Mouse (Mus musculus) forebrain, embryonic 15.5 days (tissue): ENCODE data around the gene Sema3g. TPM values are rescaled to one million over a fixed set of nuclear protein-coding genes. Genes with fewer than 3 reads are reported as not detected.

Experiments used
- ATAC-seq: fragments of 200-750 bp; cut with Nextera tagmentation; replicated peaks from 2 replicates; pipeline ENCODE4 v1.8.0; 2017; ENCODE audit warnings: mild to moderate bottlenecking, moderate TSS enrichment, moderate library complexity
- H3K27ac ChIP-seq: fragments of 300-500 bp; sonication (generic); replicated peaks from 2 replicates; pipeline ENCODE4 v1.5.1; 2015; ENCODE audit warnings: mild to moderate bottlenecking, inconsistent platforms
- H3K27me3 ChIP-seq: fragments of 300-500 bp; sonication (generic); 2 replicates; pipeline ENCODE4 v1.6.1; 2015; ENCODE audit warnings: inconsistent platforms
- H3K36me3 ChIP-seq: fragments of 300-500 bp; sonication (generic); 2 replicates; pipeline ENCODE4 v1.6.1; 2015; ENCODE audit warnings: mild to moderate bottlenecking, inconsistent platforms
- H3K4me1 ChIP-seq: fragments of 300-500 bp; sonication (generic); 2 replicates; pipeline ENCODE4 v1.6.1; 2015; ENCODE audit warnings: inconsistent platforms
- H3K4me2 ChIP-seq: fragments of 300-500 bp; sonication (generic); replicated peaks from 2 replicates; pipeline ENCODE4 v1.6.1; 2015; ENCODE audit warnings: mild to moderate bottlenecking, inconsistent platforms
- H3K4me3 ChIP-seq: fragments of 300-500 bp; sonication (generic); 2 replicates; pipeline ENCODE4 v1.5.1; 2015; ENCODE audit warnings: mild to moderate bottlenecking, inconsistent platforms
- H3K9ac ChIP-seq: fragments of 300-500 bp; sonication (generic); replicated peaks from 2 replicates; pipeline ENCODE4 v1.6.1; 2015; ENCODE audit warnings: mild to moderate bottlenecking, inconsistent platforms
- H3K9me3 ChIP-seq: fragments of 300-500 bp; sonication (generic); 2 replicates; pipeline ENCODE4 v1.6.1; 2016; ENCODE audit warnings: inconsistent platforms
- WGBS: fragments of 180-500 bp; shearing (Covaris S2); methylation state at CpG from one replicate; pipeline ENCODE4 v1.1.7; 2015; ENCODE audit warnings: mixed read lengths; 5-methylcytosine and 5-hydroxymethylcytosine counted together
- polyA plus RNA-seq: library from polyadenylated mRNA; unstranded; fragments of >200 nt; fragmentation: Nextera tagmentation; extraction: Ambion mirVana; gene quantifications from 2 replicates; pipeline ENCODE4 v1.2.1, GENCODE M21; 2015

Gene Sema3g
- polyA plus RNA-seq, 1 experiment from 2014 or later = 0.53 TPM

DNA sequence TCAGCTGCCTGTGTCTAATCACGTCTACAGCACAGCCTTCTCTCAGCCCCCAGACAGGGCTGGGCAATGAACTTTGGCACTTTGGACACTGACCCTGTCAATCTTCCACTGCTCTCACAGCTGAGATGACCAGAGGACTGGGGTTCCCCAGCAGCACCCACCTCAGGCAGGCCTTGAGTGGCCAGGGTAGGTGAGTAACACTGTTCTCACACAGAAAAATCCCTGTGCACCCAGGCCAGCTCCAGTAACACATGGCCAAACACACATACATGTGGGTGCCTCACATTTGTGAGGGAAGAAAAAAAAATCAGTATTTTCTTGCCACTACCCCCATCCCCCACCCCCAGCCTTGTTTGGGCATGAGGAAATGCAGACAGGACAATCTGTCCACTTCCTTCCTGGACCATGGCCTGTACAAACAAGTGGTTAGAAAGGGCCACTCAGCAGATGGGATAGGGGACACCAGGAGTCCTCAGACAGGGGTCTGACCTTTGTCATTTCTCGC, 34.8 kb upstream of the Sema3g start:
- Histone ChIP-seq H3K9ac (no peak overlapping the region), H3K9me3 (no peaks in the 10 kb centered on the region), H3K27ac (no peak overlapping the region), H3K4me3 (no peak overlapping the region), H3K27me3 (no peaks in the 10 kb centered on the region), H3K4me1 (no peaks in the 10 kb centered on the region), H3K4me2 (no peak overlapping the region), H3K36me3 (peaks cover 95% of the 10 kb centered on the region)
- 84% methylated on average over 2 of the region's 2 CpGs for whole genome bisulfite sequencing
- no peak for ATAC-seq

DNA sequence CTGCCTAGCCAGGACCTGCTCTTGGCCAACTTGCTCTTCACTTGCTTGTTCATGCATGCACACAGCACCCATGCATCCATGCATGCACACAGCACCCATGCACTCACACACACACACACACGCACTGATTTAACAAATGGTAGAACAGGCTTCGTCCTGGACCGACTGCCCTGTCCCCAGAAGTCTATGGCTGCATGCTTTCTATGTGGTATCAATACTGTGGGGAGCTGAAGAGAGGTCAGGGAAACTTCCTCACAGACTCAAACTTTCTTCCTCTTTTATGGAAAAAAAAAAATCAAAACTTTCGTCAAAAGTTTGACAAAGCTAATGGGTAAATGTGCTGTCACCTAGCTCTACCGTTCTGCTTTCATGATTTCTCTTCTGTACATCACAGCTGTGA, 34.1 kb upstream of the Sema3g start:
- Histone ChIP-seq H3K4me3 (no peak overlapping the region), H3K27me3 (no peaks in the 10 kb centered on the region), H3K4me1 (no peaks in the 10 kb centered on the region), H3K9me3 (no peaks in the 10 kb centered on the region), H3K4me2 (no peak overlapping the region), H3K27ac (no peak overlapping the region), H3K9ac (no peak overlapping the region), H3K36me3 (peaks cover 97% of the 10 kb centered on the region)
- no peak for ATAC-seq
- WGBS = 94% methylated on average over 5 of the region's 5 CpGs

DNA sequence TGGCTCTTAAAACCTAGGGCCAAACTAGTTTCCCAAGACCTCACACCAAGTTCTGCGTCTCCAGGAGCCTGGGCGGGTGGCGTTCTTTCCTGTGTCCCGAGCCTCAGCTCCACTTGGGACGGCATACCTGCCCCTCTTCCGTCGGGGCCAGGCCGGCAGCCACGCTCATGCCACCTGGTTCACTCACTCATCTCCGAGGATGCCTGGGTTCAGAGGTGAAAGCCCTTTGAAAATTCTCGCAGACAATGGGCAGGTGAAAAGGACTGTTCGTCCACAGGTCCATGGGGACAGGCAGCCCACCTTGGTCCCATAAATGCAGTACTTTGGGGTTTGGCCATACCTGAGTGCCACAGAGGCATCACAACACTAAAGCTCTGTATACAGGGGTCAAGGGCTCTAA, 33.5 kb upstream of the Sema3g start:
- ATAC-seq = no peak
- Histone ChIP-seq H3K27me3 (no peaks in the 10 kb centered on the region), H3K9ac (no peak overlapping the region), H3K27ac (no peak overlapping the region), H3K9me3 (no peaks in the 10 kb centered on the region), H3K4me3 (no peak overlapping the region), H3K4me2 (no peak overlapping the region), H3K36me3 (peaks cover 97% of the 10 kb centered on the region), H3K4me1 (no peaks in the 10 kb centered on the region)
- 95% methylated on average over 12 of the region's 12 CpGs for WGBS

DNA sequence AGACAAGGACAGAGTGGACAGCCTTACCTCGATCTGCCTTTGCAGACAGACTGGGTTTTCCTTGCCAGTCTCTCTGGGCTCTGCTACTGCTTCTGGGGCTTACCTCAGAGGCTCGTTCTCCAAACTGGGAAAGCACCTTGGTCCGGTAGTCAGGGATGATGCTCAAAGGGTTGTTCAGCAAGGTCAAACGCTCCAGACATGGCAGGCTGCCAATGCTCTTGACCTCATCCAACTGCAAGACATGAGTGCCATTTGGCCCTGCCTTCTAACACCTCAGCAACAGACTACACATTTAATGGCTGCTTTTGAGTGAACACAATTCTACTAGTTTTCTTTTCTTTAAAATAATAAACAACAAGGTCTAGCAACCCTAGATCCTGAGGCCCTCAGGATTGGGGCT, 31.0 kb upstream of the Sema3g start:
- H3K9ac ChIP-seq = no peak overlapping the region
- no peaks in the 10 kb centered on the region for H3K4me1 ChIP-seq
- ATAC-seq = no peak
- no peak overlapping the region for H3K4me3 ChIP-seq
- H3K27me3 ChIP-seq = no peaks in the 10 kb centered on the region
- H3K36me3 ChIP-seq = peaks cover 99% of the 10 kb centered on the region
- no peaks in the 10 kb centered on the region for H3K9me3 ChIP-seq
- no peak overlapping the region for H3K4me2 ChIP-seq
- 87% methylated on average over 4 of the region's 4 CpGs for WGBS
- no peak overlapping the region for H3K27ac ChIP-seq

DNA sequence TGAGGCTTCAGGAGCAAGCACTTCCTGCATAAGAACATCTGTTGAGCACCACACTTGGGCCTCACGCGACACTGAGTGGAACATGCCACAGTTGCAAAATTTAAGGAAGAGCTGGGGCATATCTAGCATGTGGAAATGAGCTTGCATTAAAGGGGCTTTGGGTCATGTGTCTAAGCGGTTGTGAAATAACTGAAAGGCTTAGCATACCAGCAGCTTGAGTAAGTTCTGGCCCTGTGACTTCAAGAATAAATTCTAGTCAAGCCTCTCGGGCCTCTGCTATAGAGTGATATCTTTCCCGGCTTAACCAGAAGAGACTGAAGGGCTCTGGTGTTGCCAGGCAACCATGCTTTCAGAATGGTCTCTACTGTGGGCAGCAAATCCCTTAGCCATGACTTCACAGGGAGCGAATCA, 28.9 kb upstream of the Sema3g start:
- Histone ChIP-seq H3K27ac (no peak overlapping the region), H3K36me3 (peaks cover 96% of the 10 kb centered on the region)
- no peak for ATAC-seq

DNA sequence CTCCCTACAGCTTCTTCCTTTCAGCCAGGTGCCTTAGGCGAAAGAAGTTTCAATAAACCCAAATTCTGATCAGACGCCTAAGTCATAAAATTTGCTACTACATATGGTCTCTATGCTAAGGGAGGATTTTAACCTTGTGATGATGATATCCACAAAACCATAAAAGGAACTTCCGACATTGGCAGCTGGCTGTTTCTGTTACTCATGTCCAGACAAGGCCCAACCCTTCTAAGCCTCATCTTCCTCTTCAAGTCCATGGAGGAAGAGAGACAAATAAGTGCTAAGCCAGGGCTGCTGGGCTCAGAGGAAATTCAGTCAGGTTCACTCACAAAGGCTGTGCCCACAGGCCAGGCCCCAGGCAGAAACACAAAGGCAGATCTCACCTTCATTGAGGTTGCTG, 28.3 kb upstream of the Sema3g start:
- Histone ChIP-seq H3K36me3 (peaks cover 90% of the 10 kb centered on the region), H3K27ac (no peak overlapping the region)
- 92% methylated on average over 3 of the region's 3 CpGs for WGBS

More for the DNA sequence above, 28.9 kb upstream of the Sema3g start:
- Histone ChIP-seq H3K27me3 (no peaks in the 10 kb centered on the region), H3K4me2 (no peak overlapping the region), H3K4me1 (peaks cover 3% of the 10 kb centered on the region; the same call in 1 of the 2 replicates), H3K4me3 (no peak overlapping the region), H3K9ac (no peak overlapping the region), H3K9me3 (no peaks in the 10 kb centered on the region)
- 54% methylated on average over 6 of the region's 6 CpGs for WGBS

DNA sequence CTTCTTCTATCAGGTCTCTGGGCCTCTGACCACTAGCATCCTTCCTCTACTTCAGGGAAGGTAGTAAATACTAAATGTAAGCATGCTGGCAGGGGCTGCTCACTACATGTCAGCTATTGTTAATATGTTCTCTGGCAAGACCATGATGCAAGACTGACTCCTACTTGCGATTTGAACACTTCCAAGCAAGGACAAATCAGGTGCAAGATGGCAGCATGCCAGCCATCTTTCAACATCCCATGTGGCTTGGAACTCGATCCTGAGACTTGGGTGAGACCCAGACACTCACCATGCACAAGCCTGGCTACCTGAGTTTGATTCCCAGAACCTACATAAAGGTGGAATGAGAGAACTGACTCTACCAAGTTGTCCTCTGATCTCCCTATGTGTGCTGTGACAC, 25.7 kb upstream of the Sema3g start:
- peaks cover 10% of the 10 kb centered on the region for H3K4me1 ChIP-seq
- ATAC-seq = no peak
- H3K9me3 ChIP-seq = no peaks in the 10 kb centered on the region
- peaks cover 73% of the 10 kb centered on the region for H3K36me3 ChIP-seq
- no peak overlapping the region for H3K4me2 ChIP-seq
- H3K27me3 ChIP-seq = no peaks in the 10 kb centered on the region
- H3K9ac ChIP-seq = no peak overlapping the region
- no peak overlapping the region for H3K4me3 ChIP-seq
- WGBS = 35% methylated on average over 2 of the region's 2 CpGs
- H3K27ac ChIP-seq = no peak overlapping the region

More for the DNA sequence above, 28.3 kb upstream of the Sema3g start:
- Histone ChIP-seq H3K27me3 (no peaks in the 10 kb centered on the region), H3K9me3 (no peaks in the 10 kb centered on the region), H3K4me2 (no peak overlapping the region), H3K4me3 (no peak overlapping the region), H3K4me1 (peaks cover 3% of the 10 kb centered on the region; the same call in 1 of the 2 replicates), H3K9ac (no peak overlapping the region)
- no peak for ATAC-seq

DNA sequence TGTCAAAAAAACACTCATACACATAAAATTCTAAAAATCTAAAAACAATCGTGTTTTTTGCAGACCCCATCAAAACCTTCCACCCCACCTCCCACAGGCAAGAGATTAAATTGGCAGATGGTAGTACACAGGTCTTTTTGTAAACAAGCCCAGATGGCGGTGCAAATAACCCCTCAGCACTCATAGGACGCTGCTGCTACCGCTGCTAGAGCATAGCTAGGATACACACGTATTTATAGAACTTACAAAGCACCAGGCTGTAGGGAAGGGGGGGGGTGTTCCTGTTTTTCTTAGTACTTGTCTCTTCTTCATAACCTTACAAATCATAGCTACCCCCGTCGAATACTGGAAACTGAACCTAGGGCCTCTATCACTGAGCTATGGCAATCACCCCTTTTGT, 23.9 kb upstream of the Sema3g start:
- Histone ChIP-seq H3K36me3 (peaks cover 61% of the 10 kb centered on the region), H3K9ac (no peak overlapping the region), H3K27me3 (no peaks in the 10 kb centered on the region), H3K4me3 (no peak overlapping the region), H3K27ac (0 out of 2 replicates have a peak overlapping the region, but pooled peaks have one; percentile 31), H3K4me2 (no peak overlapping the region), H3K9me3 (no peaks in the 10 kb centered on the region), H3K4me1 (peaks cover 14% of the 10 kb centered on the region)
- 63% methylated on average over 7 of the region's 7 CpGs for WGBS
- 0 out of 2 replicates have a peak, but pooled peaks have one; percentile 20 for ATAC-seq

DNA sequence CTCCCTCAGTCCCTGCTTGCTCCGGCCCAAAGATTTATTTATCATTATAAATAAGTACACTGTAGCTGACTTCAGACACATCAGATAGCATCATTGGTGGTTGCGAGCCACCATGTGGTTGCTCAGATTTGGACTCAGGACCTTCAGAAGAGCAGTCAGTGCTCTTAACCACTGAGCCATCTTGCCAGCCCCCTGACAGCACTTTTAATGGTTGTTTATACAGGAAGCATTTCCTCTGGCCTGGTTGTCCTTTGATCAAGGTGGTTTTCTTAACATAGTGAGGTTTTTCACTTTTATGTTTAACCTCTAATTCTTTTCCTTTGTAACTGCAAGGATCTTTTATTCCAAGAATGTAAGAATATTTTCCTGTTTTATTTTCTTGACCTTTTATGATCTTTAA, 23.2 kb upstream of the Sema3g start:
- no peak overlapping the region for H3K9ac ChIP-seq
- WGBS = 96% methylated on average over 2 of the region's 2 CpGs

DNA sequence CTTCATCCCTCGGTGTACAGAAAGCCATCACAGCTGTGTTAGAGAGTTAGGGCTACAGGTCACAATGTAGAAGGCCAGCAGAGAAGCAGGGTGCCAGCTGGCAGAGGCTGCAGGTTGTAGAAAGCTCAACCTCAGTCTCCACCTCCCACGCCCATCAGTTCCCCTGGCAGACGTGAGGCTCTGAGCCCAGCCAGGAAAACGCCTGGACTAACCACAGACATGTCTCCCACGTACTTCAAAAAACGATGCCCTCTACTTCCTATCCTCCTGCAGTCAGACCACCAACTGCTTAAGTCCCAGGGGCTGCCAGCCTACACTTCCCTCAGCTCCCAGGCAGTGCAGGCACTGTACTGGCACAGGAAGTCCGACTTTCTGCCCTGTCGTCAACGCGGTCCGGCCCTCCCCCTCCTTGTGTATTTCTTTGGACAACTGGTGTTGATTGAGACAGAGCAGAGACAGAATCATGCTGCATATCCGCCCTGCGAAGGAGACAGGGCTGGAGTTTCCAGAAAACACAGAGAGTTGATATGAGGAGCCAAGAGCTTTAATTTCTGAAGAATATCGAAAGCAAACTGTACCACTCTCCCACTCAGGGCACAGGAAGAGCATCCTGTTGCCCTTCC, 22.7 kb upstream of the Sema3g start:
- no peak overlapping the region for H3K4me3 ChIP-seq
- H3K27me3 ChIP-seq = no peaks in the 10 kb centered on the region
- H3K9ac ChIP-seq = no peak overlapping the region
- H3K4me1 ChIP-seq = peaks cover 14% of the 10 kb centered on the region
- 73% methylated on average over 14 of the region's 14 CpGs for WGBS
- H3K4me2 ChIP-seq = no peak overlapping the region
- peaks cover 61% of the 10 kb centered on the region for H3K36me3 ChIP-seq
- H3K9me3 ChIP-seq = no peaks in the 10 kb centered on the region
- ATAC-seq = no peak
- peak overlapping the region; percentile 12; the same call in 1 of the 2 replicates for H3K27ac ChIP-seq

More for the DNA sequence above, 23.2 kb upstream of the Sema3g start:
- Histone ChIP-seq H3K4me2 (no peak overlapping the region), H3K9me3 (no peaks in the 10 kb centered on the region), H3K36me3 (peaks cover 61% of the 10 kb centered on the region), H3K4me3 (no peak overlapping the region), H3K4me1 (peaks cover 14% of the 10 kb centered on the region), H3K27me3 (no peaks in the 10 kb centered on the region), H3K27ac (no peak overlapping the region)
- no peak for ATAC-seq

DNA sequence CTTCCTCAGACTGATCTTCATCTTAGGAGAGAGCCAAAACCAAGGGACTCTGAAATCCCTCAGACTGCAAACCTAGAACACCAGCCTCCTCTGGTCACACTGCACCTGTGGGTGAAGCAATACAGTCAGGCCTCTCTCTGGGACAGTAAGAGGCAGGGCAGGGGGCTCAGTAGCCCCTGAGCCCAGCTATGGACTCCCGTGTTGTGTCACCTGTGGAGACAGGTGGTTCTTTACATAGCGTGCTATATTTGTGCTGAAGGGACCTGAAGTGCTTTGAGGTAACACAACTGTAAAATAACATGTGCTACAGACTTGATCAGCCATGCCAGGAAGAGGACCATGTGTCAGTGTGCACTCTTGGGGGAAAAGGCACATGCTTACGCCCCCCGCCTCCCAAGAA, 22.1 kb upstream of the Sema3g start:
- no peak for ATAC-seq
- no peaks in the 10 kb centered on the region for H3K9me3 ChIP-seq

DNA sequence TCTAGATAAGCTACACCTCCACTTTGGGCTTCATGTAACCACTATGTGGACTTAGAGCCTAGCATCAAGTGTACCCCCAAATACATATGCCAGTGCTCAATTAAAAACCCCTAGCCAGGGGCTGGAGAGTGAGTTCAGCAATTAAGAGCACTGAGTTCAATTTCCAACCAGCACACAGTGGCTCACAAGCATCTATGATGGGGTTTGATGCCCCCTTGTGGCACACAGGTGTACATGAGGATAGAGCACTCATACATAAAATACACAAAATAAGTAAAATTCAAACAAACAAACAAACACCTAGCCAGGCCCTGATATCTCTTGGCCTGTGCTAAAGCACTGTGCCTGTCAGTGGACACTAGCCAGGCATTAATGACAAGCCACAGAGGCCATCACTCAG, 21.7 kb upstream of the Sema3g start:
- peaks cover 61% of the 10 kb centered on the region for H3K36me3 ChIP-seq
- 0 out of 2 replicates have a peak, but pooled peaks have one; percentile 15 for ATAC-seq
- H3K27me3 ChIP-seq = no peaks in the 10 kb centered on the region

More for the DNA sequence above, 22.1 kb upstream of the Sema3g start:
- H3K9ac ChIP-seq = no peak overlapping the region
- H3K4me1 ChIP-seq = peaks cover 14% of the 10 kb centered on the region
- no peak overlapping the region for H3K4me3 ChIP-seq
- 96% methylated on average over 4 of the region's 4 CpGs for WGBS
- H3K27ac ChIP-seq = no peak overlapping the region
- no peaks in the 10 kb centered on the region for H3K27me3 ChIP-seq
- no peak overlapping the region for H3K4me2 ChIP-seq
- H3K36me3 ChIP-seq = peaks cover 61% of the 10 kb centered on the region

More for the DNA sequence above, 21.7 kb upstream of the Sema3g start:
- no peak overlapping the region for H3K9ac ChIP-seq
- H3K27ac ChIP-seq = no peak overlapping the region
- H3K4me3 ChIP-seq = no peak overlapping the region
- no peak overlapping the region for H3K4me2 ChIP-seq
- H3K9me3 ChIP-seq = no peaks in the 10 kb centered on the region
- peaks cover 14% of the 10 kb centered on the region for H3K4me1 ChIP-seq
